Mouse (Mus musculus) fibroblast of lung, adult 2 months (primary cell): ENCODE measurements around the gene Plxnd1.

Source experiments
- DNase-seq: peaks from one replicate; pipeline ENCODE4 v3.0.0-alpha.2; 2011; ENCODE audit warnings: low read depth

The Plxnd1 gene

DNA sequence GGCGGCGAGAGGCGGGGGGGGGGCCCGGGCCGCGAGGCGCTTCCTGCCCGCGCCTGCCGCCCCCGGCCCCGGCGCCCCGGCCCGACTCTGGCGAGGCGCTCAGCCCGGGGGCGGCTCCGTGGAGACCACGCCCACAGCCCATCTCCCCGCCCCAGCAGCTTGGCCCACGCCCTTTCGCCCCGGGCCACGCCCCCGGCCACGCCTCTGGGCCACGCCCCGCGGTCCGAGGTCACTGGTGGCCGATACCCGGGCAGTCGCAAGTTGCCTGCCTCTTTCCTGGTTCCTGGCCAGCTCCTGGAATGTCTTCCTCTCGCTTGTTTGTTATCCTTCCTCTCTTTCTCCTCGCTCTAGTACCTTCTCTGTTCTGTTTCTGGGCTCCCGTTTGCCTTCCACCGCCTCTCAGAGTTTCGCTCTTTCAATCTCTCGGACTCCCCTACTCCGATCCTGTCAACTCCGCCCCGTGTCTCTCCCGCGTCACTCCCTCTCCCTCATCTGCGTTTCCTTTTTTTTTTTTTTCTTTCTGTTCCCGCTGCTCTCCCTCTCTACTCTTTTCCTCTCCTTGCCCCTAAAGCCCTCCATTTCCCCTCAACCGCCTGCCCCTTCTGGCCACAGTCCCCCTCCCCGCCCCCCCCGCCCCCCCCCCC is at the start of gene Plxnd1:
Plxnd1 (minus strand) TSS at position 129 of the 644 bp plus-strand sequence.
- peak; percentile 69 for DNase-seq

- no peak for DNase-seq
Measured at GRCm38 (mm10) chr6:116044039-116044438, 49.2 kb upstream of the Plxnd1 start.

GRCm38 (mm10) chr6:116038222-116038621 is 43.4 kb upstream of the Plxnd1 start:
- no peak for DNase-seq

DNA sequence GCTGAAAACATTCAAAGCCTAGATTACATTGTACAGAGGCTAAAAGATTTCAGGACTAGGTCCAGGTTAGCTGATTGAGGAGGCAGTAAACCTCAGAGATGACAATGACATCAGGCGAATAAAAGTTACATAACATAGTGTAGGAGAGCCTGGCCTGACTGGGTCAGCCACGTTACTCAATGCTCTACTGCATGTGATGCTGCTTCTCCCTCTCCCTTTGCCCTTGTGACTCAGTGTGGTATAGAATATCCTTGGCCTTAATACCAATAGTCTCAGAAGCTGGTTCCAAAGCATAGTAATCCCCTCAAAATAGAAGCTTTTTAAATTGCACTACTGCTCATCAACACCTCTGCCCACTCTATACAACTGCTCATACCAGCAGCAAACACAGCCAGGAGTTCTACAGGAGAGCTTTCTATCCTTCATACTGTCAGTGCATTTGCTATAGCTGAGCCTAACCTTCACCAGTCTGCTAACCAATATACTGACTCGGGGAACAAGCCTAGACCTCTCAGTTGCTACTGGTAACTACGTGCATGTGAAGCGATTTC is 42.6 kb upstream of the Plxnd1 start:
- no peak for DNase-seq

DNA sequence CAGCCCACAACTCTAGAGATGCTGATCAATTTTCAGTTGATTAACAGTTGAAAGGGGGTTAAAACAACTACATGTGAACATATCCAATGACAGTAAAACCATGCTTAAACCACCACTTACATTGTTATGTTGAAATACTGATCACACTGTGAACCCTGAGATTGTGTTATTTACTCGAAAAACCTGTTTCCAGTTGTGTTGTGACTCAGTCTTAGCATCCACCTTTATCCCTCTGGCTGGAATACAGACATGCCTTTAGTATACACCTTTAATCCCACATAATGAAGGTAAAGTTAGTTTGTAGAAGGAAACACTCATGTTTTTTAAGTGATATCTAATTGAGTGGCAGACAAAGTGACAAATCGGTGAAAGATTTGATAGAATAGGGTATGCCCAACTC is 41.8 kb upstream of the Plxnd1 start:
- no peak for DNase-seq

DNA sequence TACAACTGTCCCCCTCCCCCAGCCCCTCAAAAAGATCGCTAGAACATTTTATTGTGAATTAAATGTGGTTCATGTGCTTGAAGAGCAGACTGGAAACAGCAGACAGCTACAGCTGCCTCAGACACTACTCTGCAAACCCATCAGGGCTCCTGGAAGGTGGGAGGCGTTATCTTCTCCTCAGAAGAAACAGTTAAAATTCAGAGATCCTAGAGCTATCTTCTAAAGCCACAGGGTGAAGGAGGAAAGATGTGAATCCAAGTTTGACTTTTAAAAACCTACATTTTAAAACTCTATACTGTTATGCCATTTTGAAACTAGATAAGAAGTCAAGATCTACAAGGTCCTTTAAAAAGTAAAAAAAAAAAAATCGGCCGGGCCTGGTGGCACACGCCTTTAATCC is 36.2 kb upstream of the Plxnd1 start:
- no peak for DNase-seq

- DNase-seq, result no peak
Measured at GRCm38 (mm10) chr6:116024666-116025065, 29.9 kb upstream of the Plxnd1 start.

DNA sequence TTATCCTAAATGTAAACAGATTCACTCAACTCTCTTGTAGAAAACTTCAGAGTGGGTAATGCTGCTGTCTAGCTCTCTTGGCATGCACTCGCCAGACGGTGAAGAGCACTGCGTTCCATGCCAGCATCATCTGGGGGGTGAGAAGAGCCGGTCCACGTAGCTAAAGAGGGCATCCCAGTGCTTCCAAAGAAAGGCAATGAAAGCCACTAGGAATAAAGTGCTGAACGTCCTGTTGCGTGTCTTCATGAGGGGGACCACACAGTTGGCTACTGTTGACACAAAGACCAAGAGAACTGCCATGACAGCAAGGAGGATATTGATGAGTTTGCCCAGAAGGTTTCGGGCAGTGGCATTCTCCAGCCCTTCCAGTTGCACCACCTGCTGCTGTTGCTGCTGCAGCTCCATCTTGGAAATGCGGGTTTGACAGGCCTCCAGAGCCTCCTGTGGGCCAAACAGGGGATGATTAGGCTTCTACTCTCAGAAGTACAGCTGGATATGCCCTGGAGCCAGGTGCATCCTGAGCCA is 27.2 kb upstream of the Plxnd1 start:
- DNase-seq, result no peak

DNA sequence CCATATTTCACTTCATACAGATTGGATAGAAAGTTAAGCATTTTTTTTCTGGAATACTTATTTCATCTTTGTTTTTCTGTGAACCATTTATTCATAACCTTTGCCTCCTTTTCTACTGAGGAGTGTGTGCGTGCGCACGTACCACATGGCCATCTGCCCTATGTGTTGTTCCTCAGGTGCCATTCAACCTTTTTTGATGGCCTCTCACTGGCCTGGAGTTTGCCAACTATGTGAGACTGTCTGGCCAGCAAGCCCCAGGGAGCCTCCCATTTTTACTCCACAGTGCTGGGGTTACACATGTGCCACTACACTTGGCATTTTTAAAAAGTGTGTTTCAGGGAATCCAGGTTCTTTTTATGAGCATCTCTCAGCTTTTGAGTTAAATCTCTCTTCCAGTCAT is 21.1 kb upstream of the Plxnd1 start:
- no peak for DNase-seq

DNA sequence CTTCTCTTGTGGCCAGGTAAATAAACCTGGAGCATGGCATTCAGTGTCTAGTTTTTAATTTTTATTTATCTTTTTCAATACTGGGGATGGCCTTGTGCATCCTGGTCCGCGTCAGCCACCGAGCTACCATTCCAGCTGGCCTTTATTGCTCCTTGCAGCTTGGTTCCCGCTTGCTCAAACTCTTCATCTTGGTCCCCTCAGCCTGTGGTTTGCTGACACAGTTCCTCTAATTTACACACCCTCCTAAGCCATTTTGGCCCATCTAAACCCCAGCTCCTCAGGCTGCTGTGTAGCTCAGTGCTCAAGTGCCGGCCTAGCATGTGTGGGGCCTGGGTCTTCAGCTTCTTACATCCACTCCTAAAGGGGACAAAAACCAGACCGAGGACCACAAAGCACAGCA is 19.3 kb upstream of the Plxnd1 start:
- DNase-seq, result no peak

DNA sequence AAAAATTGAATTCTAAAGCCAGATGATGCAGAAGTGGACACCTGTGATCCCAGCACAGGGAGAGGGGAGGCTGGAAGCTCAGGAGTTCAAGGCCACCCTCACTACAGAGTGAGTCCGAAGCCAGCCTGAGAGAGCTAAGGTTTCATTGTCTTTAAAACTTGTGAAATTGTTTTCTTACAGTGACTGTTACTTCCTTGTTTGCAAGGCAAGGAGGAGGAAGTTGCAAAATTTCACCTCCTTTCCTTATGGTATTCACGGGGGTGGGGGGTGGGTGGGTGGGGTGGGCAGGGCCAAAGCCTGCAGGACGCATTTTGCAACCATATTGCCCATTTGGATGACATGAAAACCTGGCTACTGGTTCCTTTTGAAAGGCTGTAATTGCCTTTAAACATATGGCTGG is 18.9 kb upstream of the Plxnd1 start:
- no peak for DNase-seq

GRCm38 (mm10) chr6:116010541-116010940 is 15.7 kb upstream of the Plxnd1 start:
- DNase-seq, result peak; percentile 54

GRCm38 (mm10) chr6:116009426-116009825 is 14.6 kb upstream of the Plxnd1 start:
- DNase-seq, result no peak

DNA sequence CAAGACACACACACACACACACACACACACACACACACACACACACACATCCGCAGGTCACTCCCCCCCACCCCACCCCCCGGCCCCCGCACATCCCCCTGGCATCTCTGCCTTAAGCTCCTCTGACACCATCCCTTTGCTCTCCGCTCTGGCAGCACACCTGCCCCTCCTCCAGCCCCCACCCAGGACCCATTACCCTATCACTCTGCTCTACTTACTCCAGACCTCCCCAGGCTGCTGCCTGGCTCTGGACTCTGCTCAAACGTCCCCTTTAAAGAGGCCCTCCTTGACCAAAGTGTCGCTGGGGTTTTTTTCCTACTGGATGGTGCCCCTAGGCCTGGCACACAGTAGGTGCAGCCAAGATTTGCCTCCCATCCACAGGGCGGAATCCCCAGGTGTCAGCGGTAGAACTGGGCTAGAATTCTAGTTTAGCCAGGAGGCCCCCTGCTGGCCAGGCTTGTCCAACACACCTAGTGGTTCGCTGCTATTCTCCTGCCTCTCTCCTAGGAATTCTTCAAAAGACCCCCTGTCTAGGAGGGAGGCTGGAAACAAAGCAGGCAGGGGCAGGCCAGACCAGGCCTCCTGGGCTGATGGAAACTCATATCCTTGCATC is 12.9 kb upstream of the Plxnd1 start:
- DNase-seq, result no peak

- DNase-seq, result peak; percentile 44
Measured at GRCm38 (mm10) chr6:116006731-116007130, 11.9 kb upstream of the Plxnd1 start.

GRCm38 (mm10) chr6:116005959-116006288 is 11.1 kb upstream of the Plxnd1 start:
- DNase-seq, result no peak

DNA sequence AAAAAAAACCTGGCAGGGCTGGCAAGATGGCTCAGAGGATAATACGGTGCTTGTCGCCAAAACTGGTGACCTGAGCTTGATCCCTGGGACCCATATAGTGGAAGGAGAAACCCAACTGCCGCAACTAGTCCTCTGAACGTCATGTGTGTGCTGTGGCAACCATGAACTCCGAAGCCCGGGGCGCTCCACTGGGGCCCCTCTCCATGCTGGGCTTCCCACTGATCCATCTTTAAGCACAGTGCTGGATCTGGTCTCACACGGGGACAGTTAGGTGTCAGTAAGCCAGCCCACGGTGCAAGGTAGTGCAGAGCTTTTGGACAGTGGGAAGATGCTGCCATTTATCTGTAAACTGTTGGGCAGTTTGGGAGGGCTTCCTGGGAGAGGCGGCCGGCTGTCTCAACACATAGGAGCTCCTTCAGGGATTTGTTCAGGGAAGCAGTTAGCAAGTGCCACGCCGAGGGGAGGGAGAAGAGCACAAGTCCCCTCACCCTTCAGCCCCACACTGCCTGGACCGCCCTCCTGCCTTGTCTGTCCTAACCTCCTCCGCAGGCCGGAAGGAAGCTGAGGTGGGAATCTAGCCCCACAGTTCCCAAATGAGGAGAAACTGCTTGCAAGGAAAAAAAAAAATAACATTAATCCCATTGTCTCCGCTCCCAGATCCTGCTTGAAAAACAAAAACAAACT is 10.6 kb upstream of the Plxnd1 start:
- no peak for DNase-seq

GRCm38 (mm10) chr6:116004716-116005115 is 9.9 kb upstream of the Plxnd1 start:
- no peak for DNase-seq

DNA sequence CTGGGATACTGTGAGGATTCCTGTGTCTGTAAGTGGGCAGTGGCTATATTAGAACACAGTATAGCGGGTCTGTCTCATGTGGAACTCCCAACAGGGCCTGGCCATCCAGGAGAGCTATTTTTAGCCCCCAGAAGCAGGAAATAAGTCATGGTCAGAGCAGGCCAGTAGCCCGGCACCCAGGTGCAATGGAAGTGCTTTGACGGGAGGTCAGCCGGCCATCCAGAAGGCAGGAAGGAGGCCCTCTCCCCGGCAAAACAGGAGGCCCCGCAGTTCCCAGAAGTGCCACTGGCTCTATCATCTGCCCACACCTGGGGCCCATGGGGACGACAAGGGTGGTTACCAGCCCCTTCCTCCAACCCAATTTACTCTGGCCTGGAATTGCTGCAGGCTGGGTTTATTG is 9.3 kb upstream of the Plxnd1 start:
- no peak for DNase-seq

GRCm38 (mm10) chr6:116003516-116003915 is 8.7 kb upstream of the Plxnd1 start:
- DNase-seq, result no peak

DNA sequence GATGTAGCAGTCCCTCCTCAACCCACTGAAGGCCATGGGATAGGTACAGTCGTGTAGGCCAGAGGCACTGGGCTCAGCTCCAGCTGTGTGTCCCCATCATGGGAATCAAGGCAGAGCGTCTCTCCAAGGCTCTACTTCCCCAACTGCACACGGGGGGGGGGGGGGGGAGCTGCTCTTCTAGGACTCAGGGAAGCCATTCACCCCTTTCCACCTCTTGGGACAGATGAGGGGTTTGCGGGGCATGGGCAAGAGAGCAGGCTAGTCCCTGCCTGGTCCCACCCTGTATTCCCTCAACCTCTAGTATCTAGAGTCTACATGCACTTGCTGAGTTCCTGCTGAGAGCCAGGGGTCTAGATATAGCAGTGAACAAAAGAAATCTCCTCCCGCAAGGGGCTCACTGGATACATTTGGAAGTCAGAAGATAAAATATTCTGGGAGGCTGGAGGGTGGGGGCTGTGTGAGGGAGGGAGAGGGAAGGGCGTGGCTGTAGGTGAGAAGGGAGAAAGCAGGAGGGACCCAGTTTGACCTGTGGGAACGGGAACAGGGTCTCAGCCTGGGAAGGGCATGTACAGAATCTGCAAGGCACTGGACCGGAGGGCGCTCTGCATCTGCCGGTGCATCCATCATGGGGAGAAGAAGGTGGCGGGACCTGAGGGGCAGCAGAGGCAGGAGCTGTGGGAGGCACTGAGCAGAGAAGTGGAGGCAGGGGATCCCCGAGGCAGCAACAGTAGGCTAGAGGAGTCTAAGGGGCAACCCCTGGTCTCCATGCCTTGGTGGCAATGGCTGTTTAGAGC is 7.7 kb upstream of the Plxnd1 start:
- DNase-seq, result no peak

- no peak for DNase-seq
Measured at GRCm38 (mm10) chr6:116000851-116001250, 6.0 kb upstream of the Plxnd1 start.
